Mouse (Mus musculus): ENCODE measurements around the gene Hoxb7. TPM values are rescaled to one million over a fixed set of nuclear protein-coding genes. Genes with fewer than 3 reads are reported as not detected.
A peak's percentile ranks its signal among the peaks of the same experiment; 100 is the strongest.

Hoxb7 gene
- polyA plus RNA-seq, 1 experiment, result not detected

- H3K36me3 ChIP-seq (ENCODE audit: control insufficient read depth, insufficient read depth, low read length, poor library complexity, severe bottlenecking), result no peaks in the 10 kb centered on the region
- peak overlapping the region; percentile 53 for H3K9ac ChIP-seq (ENCODE audit: low read depth, poor library complexity, severe bottlenecking)
- H3K27ac ChIP-seq (ENCODE audit: insufficient read depth, low read length), result no peak overlapping the region
- peak overlapping the region; percentile 34 for H3K4me3 ChIP-seq (ENCODE audit: low read depth, low read length)
- H3K27me3 ChIP-seq (ENCODE audit: control insufficient read depth, insufficient read depth, low read length, poor library complexity, severe bottlenecking), result peaks cover 77% of the 10 kb centered on the region
- H3K9me3 ChIP-seq (replicated peaks; ENCODE audit: control insufficient read depth, insufficient read depth, low read length, poor library complexity, severe bottlenecking), result no peaks in the 10 kb centered on the region
- H3K4me1 ChIP-seq (ENCODE audit: control insufficient read depth, insufficient read depth, low read length), result no peaks in the 10 kb centered on the region
- TF ChIP-seq EP300 (IDR thresholded peaks at IDR 0.05; ENCODE audit: insufficient read depth, low read depth, low read length), result no peak
- no peak for TF ChIP-seq CTCF (IDR thresholded peaks at IDR 0.05; ENCODE audit: low read depth, low read length)
- no peak for TF ChIP-seq POLR2A (IDR thresholded peaks at IDR 0.05; ENCODE audit: insufficient read depth, low read length)
Observed at GRCm38 (mm10) chr11:96271541-96272011, 14.8 kb upstream of the Hoxb7 start.

DNA sequence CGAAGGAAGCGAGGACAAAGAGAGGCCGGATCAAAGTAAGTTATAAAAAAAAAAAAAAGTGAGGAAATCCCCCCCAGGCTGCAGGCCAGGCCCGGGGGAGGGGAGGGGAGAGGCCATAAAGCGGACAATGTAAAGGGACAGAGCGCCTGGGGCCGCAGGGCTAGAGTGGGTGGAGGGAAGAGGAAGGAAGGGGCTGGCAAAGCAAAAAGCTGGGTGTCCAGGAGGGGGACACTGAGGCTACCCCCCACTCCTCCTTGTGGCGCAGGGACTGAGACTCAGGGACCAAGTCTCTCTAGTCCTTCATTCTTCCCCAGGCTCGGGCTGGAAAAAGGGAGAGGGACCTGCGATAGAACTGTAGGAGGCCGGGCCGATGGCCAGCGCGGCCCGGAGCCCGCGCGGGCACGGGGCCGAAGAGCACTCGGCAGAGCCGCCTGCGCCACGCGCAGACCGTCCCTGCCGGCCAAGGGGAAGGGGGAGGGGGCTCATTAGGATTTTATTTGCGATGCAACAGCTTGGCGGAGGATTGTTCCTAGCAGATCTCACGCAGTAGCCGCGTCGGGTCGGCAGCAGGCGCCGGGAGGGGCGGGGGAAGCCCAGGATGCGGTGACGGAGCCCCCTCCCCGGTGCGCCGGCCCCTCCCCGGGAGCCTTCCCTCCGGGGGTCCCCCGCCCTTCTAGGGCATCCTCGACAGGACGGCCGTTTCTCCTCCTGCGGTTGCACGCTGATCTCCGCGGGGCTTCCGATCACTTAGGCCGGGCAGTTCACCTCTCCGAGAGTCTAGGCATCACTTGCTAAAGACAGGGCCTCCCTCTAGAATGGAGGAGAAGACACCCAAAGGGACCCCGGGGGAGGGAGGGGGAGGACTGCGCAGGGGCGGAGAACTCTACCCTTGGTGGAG lies 14.2 kb upstream of the Hoxb7 start:
- H3K9ac ChIP-seq (ENCODE audit: low read depth, poor library complexity, severe bottlenecking), result peak overlapping the region; percentile 53
- H3K36me3 ChIP-seq (ENCODE audit: control insufficient read depth, insufficient read depth, low read length, poor library complexity, severe bottlenecking), result no peaks in the 10 kb centered on the region
- H3K27ac ChIP-seq (ENCODE audit: insufficient read depth, low read length), result no peak overlapping the region
- no peak for TF ChIP-seq EP300 (IDR thresholded peaks at IDR 0.05; ENCODE audit: insufficient read depth, low read depth, low read length)
- TF ChIP-seq POLR2A (IDR thresholded peaks at IDR 0.05; ENCODE audit: insufficient read depth, low read length), result no peak
- TF ChIP-seq CTCF (IDR thresholded peaks at IDR 0.05; ENCODE audit: low read depth, low read length), result no peak
- no peaks in the 10 kb centered on the region for H3K9me3 ChIP-seq (replicated peaks; ENCODE audit: control insufficient read depth, insufficient read depth, low read length, poor library complexity, severe bottlenecking)
- H3K4me1 ChIP-seq (ENCODE audit: control insufficient read depth, insufficient read depth, low read length), result no peaks in the 10 kb centered on the region
- H3K27me3 ChIP-seq (ENCODE audit: control insufficient read depth, insufficient read depth, low read length, poor library complexity, severe bottlenecking), result peaks cover 74% of the 10 kb centered on the region
- H3K4me3 ChIP-seq (ENCODE audit: low read depth, low read length), result peak overlapping the region; percentile 38

- peaks cover 62% of the 10 kb centered on the region for H3K27me3 ChIP-seq (ENCODE audit: control insufficient read depth, insufficient read depth, low read length, poor library complexity, severe bottlenecking)
- no peaks in the 10 kb centered on the region for H3K36me3 ChIP-seq (ENCODE audit: control insufficient read depth, insufficient read depth, low read length, poor library complexity, severe bottlenecking)
- TF ChIP-seq POLR2A (IDR thresholded peaks at IDR 0.05; ENCODE audit: insufficient read depth, low read length) (no peak), EP300 (IDR thresholded peaks at IDR 0.05; ENCODE audit: insufficient read depth, low read depth, low read length) (no peak), CTCF (IDR thresholded peaks at IDR 0.05; ENCODE audit: low read depth, low read length) (no peak)
- no peak overlapping the region for H3K27ac ChIP-seq (ENCODE audit: insufficient read depth, low read length)
- no peak overlapping the region for H3K9ac ChIP-seq (ENCODE audit: low read depth, poor library complexity, severe bottlenecking)
- no peaks in the 10 kb centered on the region for H3K9me3 ChIP-seq (replicated peaks; ENCODE audit: control insufficient read depth, insufficient read depth, low read length, poor library complexity, severe bottlenecking)
- no peak overlapping the region for H3K4me3 ChIP-seq (ENCODE audit: low read depth, low read length)
- no peaks in the 10 kb centered on the region for H3K4me1 ChIP-seq (ENCODE audit: control insufficient read depth, insufficient read depth, low read length)
Observed at GRCm38 (mm10) chr11:96274428-96274827, 12.0 kb upstream of the Hoxb7 start.

- no peaks in the 10 kb centered on the region for H3K9me3 ChIP-seq (replicated peaks; ENCODE audit: control insufficient read depth, insufficient read depth, low read length, poor library complexity, severe bottlenecking)
- TF ChIP-seq POLR2A (IDR thresholded peaks at IDR 0.05; ENCODE audit: insufficient read depth, low read length) (no peak), CTCF (IDR thresholded peaks at IDR 0.05; ENCODE audit: low read depth, low read length) (no peak), EP300 (IDR thresholded peaks at IDR 0.05; ENCODE audit: insufficient read depth, low read depth, low read length) (no peak)
- H3K4me3 ChIP-seq (ENCODE audit: low read depth, low read length), result no peak overlapping the region
- H3K36me3 ChIP-seq (ENCODE audit: control insufficient read depth, insufficient read depth, low read length, poor library complexity, severe bottlenecking), result no peaks in the 10 kb centered on the region
- peaks cover 60% of the 10 kb centered on the region for H3K27me3 ChIP-seq (ENCODE audit: control insufficient read depth, insufficient read depth, low read length, poor library complexity, severe bottlenecking)
- H3K9ac ChIP-seq (ENCODE audit: low read depth, poor library complexity, severe bottlenecking), result no peak overlapping the region
- no peaks in the 10 kb centered on the region for H3K4me1 ChIP-seq (ENCODE audit: control insufficient read depth, insufficient read depth, low read length)
- H3K27ac ChIP-seq (ENCODE audit: insufficient read depth, low read length), result no peak overlapping the region
Observed at GRCm38 (mm10) chr11:96275896-96276295, 10.5 kb upstream of the Hoxb7 start.

DNA sequence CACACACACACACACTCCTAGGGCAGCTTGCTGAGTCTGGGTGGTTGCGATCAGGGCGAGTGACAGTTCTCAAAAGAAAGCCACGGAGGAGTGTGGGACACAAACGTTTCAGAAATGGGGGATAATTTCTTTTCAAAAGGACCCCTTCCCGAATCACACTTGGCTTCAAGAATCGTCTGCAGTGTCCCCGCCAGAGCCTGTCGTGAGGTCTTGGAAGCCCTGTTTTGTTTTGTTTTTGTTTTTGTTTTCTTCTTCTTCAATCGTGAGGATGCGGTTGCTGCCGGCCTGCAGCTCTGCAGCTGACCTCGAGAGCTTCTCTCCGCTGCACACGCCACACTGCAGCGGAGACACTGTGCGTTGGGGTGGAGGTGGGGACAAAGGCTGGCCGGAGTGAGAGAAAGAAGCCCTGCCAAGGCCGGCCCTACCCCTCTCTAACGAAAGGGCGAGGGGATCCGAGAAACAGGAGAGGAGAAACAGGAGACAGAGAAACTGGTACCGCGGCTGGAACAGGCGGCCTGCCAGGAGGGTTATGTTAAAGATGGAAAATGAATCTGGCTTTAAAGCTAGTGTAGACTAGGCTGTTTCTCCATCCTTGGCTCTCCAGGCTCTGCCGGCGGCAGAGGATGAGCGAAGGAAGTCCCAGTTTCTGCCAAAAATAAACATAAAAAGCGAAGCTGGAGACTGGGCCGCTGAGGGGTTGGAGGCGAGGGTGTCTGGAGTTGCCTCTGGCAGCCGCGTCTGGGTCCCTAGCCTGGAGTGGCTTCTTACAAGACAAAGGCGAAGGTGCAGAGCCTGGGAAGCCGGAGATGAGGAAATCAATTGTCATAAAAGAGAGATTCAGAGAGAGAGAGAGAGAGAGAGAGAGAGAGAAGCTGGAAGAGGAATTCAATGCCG lies 9.0 kb upstream of the Hoxb7 start:
- Histone ChIP-seq H3K36me3 (ENCODE audit: control insufficient read depth, insufficient read depth, low read length, poor library complexity, severe bottlenecking) (no peaks in the 10 kb centered on the region), H3K9ac (ENCODE audit: low read depth, poor library complexity, severe bottlenecking) (no peak overlapping the region), H3K27me3 (ENCODE audit: control insufficient read depth, insufficient read depth, low read length, poor library complexity, severe bottlenecking) (peaks cover 51% of the 10 kb centered on the region), H3K27ac (ENCODE audit: insufficient read depth, low read length) (no peak overlapping the region), H3K9me3 (replicated peaks; ENCODE audit: control insufficient read depth, insufficient read depth, low read length, poor library complexity, severe bottlenecking) (no peaks in the 10 kb centered on the region), H3K4me1 (ENCODE audit: control insufficient read depth, insufficient read depth, low read length) (no peaks in the 10 kb centered on the region), H3K4me3 (ENCODE audit: low read depth, low read length) (no peak overlapping the region)
- no peak for TF ChIP-seq POLR2A (IDR thresholded peaks at IDR 0.05; ENCODE audit: insufficient read depth, low read length)
- TF ChIP-seq EP300 (IDR thresholded peaks at IDR 0.05; ENCODE audit: insufficient read depth, low read depth, low read length), result no peak
- TF ChIP-seq CTCF (IDR thresholded peaks at IDR 0.05; ENCODE audit: low read depth, low read length), result no peak

All from ES-Bruce4 (cell line).